Mouse (Mus musculus): Measurements from ENCODE around the gene Optn. TPM values are rescaled to one million over a fixed set of nuclear protein-coding genes. Genes with fewer than 3 reads are reported as not detected.
"Not testable (repeated sequence)": the region's sequence is repeated elsewhere in the genome, so short reads cannot be mapped to it uniquely, and the experiment has no call there.

Optn gene
- polyA plus RNA-seq, 1 experiment = 11.2 TPM

DNA sequence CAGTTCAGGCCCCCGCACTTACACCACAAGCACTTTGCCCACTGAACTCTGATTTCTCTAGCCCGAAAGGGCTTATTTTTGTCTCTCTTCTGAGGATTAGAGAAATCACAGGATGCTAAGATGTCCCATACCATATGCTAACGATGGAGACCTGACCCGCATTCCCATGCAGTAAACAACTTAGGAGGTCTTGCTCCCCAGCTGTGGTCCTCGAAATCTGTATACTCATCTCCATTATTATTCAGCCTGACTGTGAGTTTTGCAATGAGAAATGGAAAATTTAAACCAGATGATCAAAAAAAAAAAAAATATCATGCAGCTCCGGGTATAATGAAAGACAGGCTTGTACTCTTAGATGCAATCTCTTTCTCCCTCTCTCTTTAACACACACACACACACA is 35.3 kb upstream of the Optn start:
- H3ac ChIP-seq (ENCODE audit: control insufficient read depth, insufficient read length) = no peak overlapping the region
- H3K79me2 ChIP-seq (ENCODE audit: control insufficient read depth, insufficient read depth) = no peaks in the 10 kb centered on the region
- H3K4me2 ChIP-seq (ENCODE audit: low read depth) = no peak overlapping the region
- no peaks in the 10 kb centered on the region for H3K36me3 ChIP-seq (ENCODE audit: control insufficient read depth, insufficient read depth)
- TF ChIP-seq MYOG (IDR thresholded peaks at IDR 0.05; ENCODE audit: control insufficient read depth in 1 of 3, insufficient read depth in 1 of 3, insufficient read length in 2 of 3, low read depth in 2 of 3) (no peak), MAX (IDR thresholded peaks at IDR 0.05; ENCODE audit: low read depth) (no peak), TCF12 (IDR thresholded peaks at IDR 0.05; ENCODE audit: insufficient read depth, poor library complexity, severe bottlenecking) (no peak), TCF3 (IDR thresholded peaks at IDR 0.05; ENCODE audit: insufficient read length, low read depth) (no peak), POLR2A (IDR thresholded peaks at IDR 0.05; ENCODE audit: insufficient read length, low read depth) (no peak), POLR2AphosphoS2 (IDR thresholded peaks at IDR 0.05; ENCODE audit: insufficient read length, low read depth) (no peak), CEBPB (IDR thresholded peaks at IDR 0.05; ENCODE audit: insufficient read depth, poor library complexity, severe bottlenecking) (no peak), E2F4 (IDR thresholded peaks at IDR 0.05; ENCODE audit: insufficient read depth) (no peak), SRF (IDR thresholded peaks at IDR 0.05; ENCODE audit: control insufficient read depth, insufficient read length, low read depth) (no peak), MYOD1 (IDR thresholded peaks at IDR 0.05; ENCODE audit: control insufficient read depth in 1 of 3, insufficient read length in 2 of 3, low read depth in 2 of 3) (no peak), USF1 (IDR thresholded peaks at IDR 0.05; ENCODE audit: low read depth) (no peak), REST (IDR thresholded peaks at IDR 0.05; ENCODE audit: insufficient read depth, insufficient read length) (no peak)
- H3K27me3 ChIP-seq (ENCODE audit: control insufficient read depth, insufficient read depth, insufficient read length) = no peaks in the 10 kb centered on the region
- H3K4me3 ChIP-seq = no peak overlapping the region

DNA sequence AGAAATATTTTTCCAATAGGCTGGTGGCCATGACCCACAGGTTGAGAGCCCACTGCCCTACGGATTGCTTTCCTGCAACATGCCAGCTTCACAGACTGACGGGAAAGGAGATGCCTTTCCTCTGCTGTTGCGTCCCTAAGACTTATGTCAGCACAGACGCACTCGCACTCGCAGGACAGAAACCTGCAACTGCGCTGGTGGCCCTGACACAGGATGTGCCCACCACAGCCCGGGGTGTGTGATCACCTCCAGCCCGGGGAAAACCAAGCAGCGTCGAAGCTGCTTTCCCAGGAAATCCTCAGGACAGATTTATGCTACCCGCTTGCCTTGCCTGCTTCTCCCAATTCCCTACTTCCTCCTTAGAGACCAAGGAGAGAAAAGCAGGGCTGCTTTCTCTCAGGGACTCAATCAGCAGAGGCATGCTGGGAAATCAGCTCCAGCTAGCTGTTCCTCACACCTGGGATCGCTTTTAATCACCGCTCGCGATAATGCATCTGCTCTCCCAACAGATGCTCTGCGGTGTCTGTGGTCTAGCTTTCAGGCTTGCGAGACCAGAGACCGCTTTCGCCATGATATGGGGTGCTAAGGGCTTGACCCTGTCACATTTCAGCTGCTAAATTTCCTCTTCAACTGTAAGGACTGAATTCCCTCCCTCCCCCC is 34.1 kb upstream of the Optn start:
- Histone ChIP-seq H3K79me2 (ENCODE audit: control insufficient read depth, insufficient read depth) (no peaks in the 10 kb centered on the region), H3K4me2 (ENCODE audit: low read depth) (no peak overlapping the region), H3K4me3 (no peak overlapping the region), H3K36me3 (ENCODE audit: control insufficient read depth, insufficient read depth) (no peaks in the 10 kb centered on the region), H3ac (ENCODE audit: control insufficient read depth, insufficient read length) (no peak overlapping the region), H3K27me3 (ENCODE audit: control insufficient read depth, insufficient read depth, insufficient read length) (no peaks in the 10 kb centered on the region)
- TF ChIP-seq CEBPB (IDR thresholded peaks at IDR 0.05; ENCODE audit: insufficient read depth, poor library complexity, severe bottlenecking) (no peak), POLR2AphosphoS2 (IDR thresholded peaks at IDR 0.05; ENCODE audit: insufficient read length, low read depth) (no peak), MYOG (IDR thresholded peaks at IDR 0.05; ENCODE audit: control insufficient read depth in 1 of 3, insufficient read depth in 1 of 3, insufficient read length in 2 of 3, low read depth in 2 of 3) (peak in 1 of 3 experiments; percentile 62), MAX (IDR thresholded peaks at IDR 0.05; ENCODE audit: low read depth) (no peak), MYOD1 (IDR thresholded peaks at IDR 0.05; ENCODE audit: control insufficient read depth in 1 of 3, insufficient read length in 2 of 3, low read depth in 2 of 3) (peak in 1 of 3 experiments; percentile 22)

DNA sequence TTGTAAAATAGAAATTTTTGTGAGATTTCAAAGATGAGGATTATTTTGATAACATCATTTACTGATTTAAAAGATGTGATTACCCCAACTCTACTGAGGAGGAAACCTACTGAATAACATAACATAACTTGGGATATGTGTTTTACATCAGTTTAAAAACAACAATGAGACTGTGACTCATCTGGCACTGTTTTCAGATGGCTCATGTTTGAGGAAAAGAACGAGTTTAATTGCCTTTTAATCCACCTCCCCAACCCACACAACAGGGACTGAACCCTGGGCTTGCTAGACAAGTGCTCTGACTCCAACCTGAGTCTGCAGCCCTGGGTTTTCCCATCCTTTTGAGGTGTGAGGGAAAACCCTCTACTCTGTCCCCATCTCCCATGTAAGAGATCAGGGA is 31.5 kb upstream of the Optn start:
- H3K27me3 ChIP-seq (ENCODE audit: control insufficient read depth, insufficient read depth, insufficient read length) = no peaks in the 10 kb centered on the region
- H3ac ChIP-seq (ENCODE audit: control insufficient read depth, insufficient read length) = no peak overlapping the region
- H3K4me3 ChIP-seq = no peak overlapping the region
- TF ChIP-seq SRF (IDR thresholded peaks at IDR 0.05; ENCODE audit: control insufficient read depth, insufficient read length, low read depth) (no peak), REST (IDR thresholded peaks at IDR 0.05; ENCODE audit: insufficient read depth, insufficient read length) (no peak), USF1 (IDR thresholded peaks at IDR 0.05; ENCODE audit: low read depth) (no peak), MYOG (IDR thresholded peaks at IDR 0.05; ENCODE audit: control insufficient read depth in 1 of 3, insufficient read depth in 1 of 3, insufficient read length in 2 of 3, low read depth in 2 of 3) (no peak), TCF12 (IDR thresholded peaks at IDR 0.05; ENCODE audit: insufficient read depth, poor library complexity, severe bottlenecking) (no peak), POLR2AphosphoS2 (IDR thresholded peaks at IDR 0.05; ENCODE audit: insufficient read length, low read depth) (no peak), CEBPB (IDR thresholded peaks at IDR 0.05; ENCODE audit: insufficient read depth, poor library complexity, severe bottlenecking) (no peak), POLR2A (IDR thresholded peaks at IDR 0.05; ENCODE audit: insufficient read length, low read depth) (no peak), MYOD1 (IDR thresholded peaks at IDR 0.05; ENCODE audit: control insufficient read depth in 1 of 3, insufficient read length in 2 of 3, low read depth in 2 of 3) (no peak), E2F4 (IDR thresholded peaks at IDR 0.05; ENCODE audit: insufficient read depth) (no peak), TCF3 (IDR thresholded peaks at IDR 0.05; ENCODE audit: insufficient read length, low read depth) (no peak), MAX (IDR thresholded peaks at IDR 0.05; ENCODE audit: low read depth) (no peak)
- H3K79me2 ChIP-seq (ENCODE audit: control insufficient read depth, insufficient read depth) = no peaks in the 10 kb centered on the region
- peak overlapping the region; percentile 31 for H3K4me2 ChIP-seq (ENCODE audit: low read depth)
- no peaks in the 10 kb centered on the region for H3K36me3 ChIP-seq (ENCODE audit: control insufficient read depth, insufficient read depth)

DNA sequence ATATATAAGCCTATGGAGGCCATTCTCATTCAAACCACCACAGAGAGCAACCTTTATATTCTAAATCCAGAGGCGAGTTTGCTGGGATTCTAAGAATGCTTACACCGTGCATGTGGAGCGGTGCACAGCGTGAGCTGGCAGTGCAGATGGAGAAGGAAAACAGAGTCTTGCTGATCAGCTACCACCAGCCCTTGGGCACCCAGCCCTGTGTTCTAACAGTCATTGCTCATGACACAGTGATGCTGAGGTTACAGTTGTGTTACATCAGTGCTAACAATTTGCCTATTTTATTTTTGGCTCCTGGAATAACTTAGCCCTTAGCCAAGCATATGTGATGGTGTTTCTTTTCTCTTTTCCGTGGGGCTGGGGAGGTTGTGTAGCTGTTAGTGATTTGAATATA is 31.0 kb upstream of the Optn start:
- H3K27me3 ChIP-seq (ENCODE audit: control insufficient read depth, insufficient read depth, insufficient read length) = no peaks in the 10 kb centered on the region
- no peak for TF ChIP-seq MAX (IDR thresholded peaks at IDR 0.05; ENCODE audit: low read depth)
- no peak for TF ChIP-seq POLR2AphosphoS2 (IDR thresholded peaks at IDR 0.05; ENCODE audit: insufficient read length, low read depth)
- TF ChIP-seq TCF12 (IDR thresholded peaks at IDR 0.05; ENCODE audit: insufficient read depth, poor library complexity, severe bottlenecking) = no peak
- TF ChIP-seq POLR2A (IDR thresholded peaks at IDR 0.05; ENCODE audit: insufficient read length, low read depth) = peak; percentile 32
- TF ChIP-seq SRF (IDR thresholded peaks at IDR 0.05; ENCODE audit: control insufficient read depth, insufficient read length, low read depth) = no peak
- TF ChIP-seq USF1 (IDR thresholded peaks at IDR 0.05; ENCODE audit: low read depth) = no peak
- no peak for TF ChIP-seq MYOD1 (IDR thresholded peaks at IDR 0.05; ENCODE audit: control insufficient read depth in 1 of 3, insufficient read length in 2 of 3, low read depth in 2 of 3)
- TF ChIP-seq E2F4 (IDR thresholded peaks at IDR 0.05; ENCODE audit: insufficient read depth) = no peak
- no peak for TF ChIP-seq REST (IDR thresholded peaks at IDR 0.05; ENCODE audit: insufficient read depth, insufficient read length)
- TF ChIP-seq CEBPB (IDR thresholded peaks at IDR 0.05; ENCODE audit: insufficient read depth, poor library complexity, severe bottlenecking) = peak; percentile 97
- H3K4me3 ChIP-seq = no peak overlapping the region
- no peak overlapping the region for H3ac ChIP-seq (ENCODE audit: control insufficient read depth, insufficient read length)
- no peak overlapping the region for H3K4me2 ChIP-seq (ENCODE audit: low read depth)
- no peaks in the 10 kb centered on the region for H3K36me3 ChIP-seq (ENCODE audit: control insufficient read depth, insufficient read depth)
- H3K79me2 ChIP-seq (ENCODE audit: control insufficient read depth, insufficient read depth) = no peaks in the 10 kb centered on the region

DNA sequence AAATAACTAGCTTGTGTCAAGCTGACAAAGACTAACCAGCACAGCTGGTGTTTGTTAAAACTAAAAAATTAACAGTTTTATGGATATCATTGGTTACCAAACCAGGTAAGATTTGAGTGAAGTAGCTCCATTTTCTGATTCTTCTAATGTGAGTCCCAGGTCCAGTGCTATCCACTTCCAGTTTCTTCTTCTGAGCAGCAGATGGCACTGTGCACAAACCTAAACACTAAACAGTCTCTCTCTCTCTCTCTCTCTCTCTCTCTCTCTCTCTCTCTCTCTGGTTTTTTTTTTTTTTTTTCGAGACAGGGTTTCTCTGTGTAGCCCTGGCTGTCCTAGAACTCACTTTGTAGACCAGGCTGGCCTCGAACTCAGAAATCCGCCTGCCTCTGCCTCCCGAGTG is 26.5 kb upstream of the Optn start:
- not testable (repeated sequence) for H3K36me3 ChIP-seq (ENCODE audit: control insufficient read depth, insufficient read depth)

More for the DNA sequence above, 26.5 kb upstream of the Optn start:
- H3K79me2 ChIP-seq (ENCODE audit: control insufficient read depth, insufficient read depth); H3K27me3 ChIP-seq (ENCODE audit: control insufficient read depth, insufficient read depth, insufficient read length); H3ac ChIP-seq (ENCODE audit: control insufficient read depth, insufficient read length); H3K4me3 ChIP-seq; H3K4me2 ChIP-seq (ENCODE audit: low read depth): not testable (repeated sequence)

Data from myocyte (in vitro differentiated cells).